Mouse (Mus musculus) CH12.LX (cell line): ENCODE measurements at regions not wholly inside any gene's neighbourhood (a gene's known extent, or its start where the extent isn't known, plus 50 kb on each side); places are given as distances from the start of the nearest gene placed in this dataset.

Source experiments
- CTCF ChIP-seq, 2 experiments: IDR thresholded peaks in 1 of 2; conservative IDR thresholded peaks in 1 of 2; 2 replicates each; pipeline ENCODE4 v1.5.1; 2011 to 2012; ENCODE audit warnings: low read depth in 2 of 2, low read length in 2 of 2, improper control_type of control experiment in 1 of 2, inconsistent platforms in 1 of 2, mild to moderate bottlenecking in 1 of 2, moderate library complexity in 1 of 2
- ETS1 ChIP-seq: conservative IDR thresholded peaks from 2 replicates; pipeline ENCODE4 v1.6.1; 2012; ENCODE audit warnings: low read depth, mild to moderate bottlenecking, inconsistent platforms, low read length, improper control_type of control experiment, moderate library complexity
- JUN ChIP-seq: IDR thresholded peaks from 2 replicates; pipeline ENCODE4 v1.6.1; 2011; ENCODE audit warnings: low read depth, mild to moderate bottlenecking, low read length, improper control_type of control experiment, moderate library complexity; ENCODE audit not compliant: insufficient read depth
- MEF2A ChIP-seq: IDR thresholded peaks from 2 replicates; pipeline ENCODE4 v1.6.1; 2014; ENCODE audit warnings: low read depth, mild to moderate bottlenecking, inconsistent platforms, low read length, improper control_type of control experiment, borderline replicate concordance
- NRF1 ChIP-seq: IDR thresholded peaks from 2 replicates; pipeline ENCODE4 v1.6.1; 2014; ENCODE audit warnings: low read depth, mild to moderate bottlenecking, inconsistent platforms, low read length, improper control_type of control experiment, moderate library complexity
- SMC3 ChIP-seq: IDR thresholded peaks from 2 replicates; pipeline ENCODE4 v1.6.1; 2011; ENCODE audit warnings: low read depth, low read length, improper control_type of control experiment
- ZNF384 ChIP-seq: IDR thresholded peaks from 2 replicates; pipeline ENCODE4 v1.6.1; 2012; ENCODE audit warnings: low read depth, low read length, improper control_type of control experiment, inconsistent platforms

DNA sequence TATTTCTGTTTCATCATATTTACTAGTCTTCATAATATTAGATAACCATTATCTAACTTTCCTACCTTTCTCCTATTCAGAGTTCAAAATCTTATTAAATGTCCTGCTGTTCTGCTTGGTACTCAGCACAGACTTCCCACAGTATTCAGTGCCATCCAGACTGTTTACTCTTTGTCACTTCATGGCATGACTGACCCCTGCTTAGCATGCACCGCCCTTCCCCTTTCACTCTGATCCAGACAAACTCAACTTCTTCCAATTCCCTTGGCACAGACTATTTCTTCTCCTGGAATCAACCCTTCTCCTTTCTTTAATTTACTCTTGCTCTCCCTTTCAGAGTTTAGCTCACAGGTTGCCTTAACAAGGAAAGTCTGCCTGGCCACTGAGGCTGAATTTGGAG lies 458.8 kb downstream of the Ppargc1a start:
- no peak for TF ChIP-seq CTCF (conservative IDR thresholded peaks at IDR 0.05 in 1 of 2, IDR thresholded peaks at IDR 0.05 in 1 of 2; ENCODE audit: low read depth in 2 of 2, low read length in 2 of 2)
- no peak for TF ChIP-seq MEF2A
- TF ChIP-seq ZNF384: no peak
- TF ChIP-seq JUN: no peak
- no peak for TF ChIP-seq SMC3
- TF ChIP-seq ETS1: no peak
- no peak for TF ChIP-seq NRF1
